Mouse (Mus musculus): ENCODE measurements around the gene Cbx1.

Cbx1 gene

GRCm38 (mm10) chr11:96788871-96789795 lies at the start of gene Cbx1:
Gene Cbx1 (plus strand): TSS chr11:96789127.
- DNase-seq, result peak; percentile 83

GRCm38 (mm10) chr11:96740796-96741195 lies 48.1 kb upstream of the Cbx1 start:
- DNase-seq, result no peak

- no peak for DNase-seq
Measured at GRCm38 (mm10) chr11:96741995-96742394, 46.9 kb upstream of the Cbx1 start.

GRCm38 (mm10) chr11:96743000-96743399 lies 45.9 kb upstream of the Cbx1 start:
- DNase-seq, result no peak

GRCm38 (mm10) chr11:96743891-96744290 lies 45.0 kb upstream of the Cbx1 start:
- no peak for DNase-seq

DNA sequence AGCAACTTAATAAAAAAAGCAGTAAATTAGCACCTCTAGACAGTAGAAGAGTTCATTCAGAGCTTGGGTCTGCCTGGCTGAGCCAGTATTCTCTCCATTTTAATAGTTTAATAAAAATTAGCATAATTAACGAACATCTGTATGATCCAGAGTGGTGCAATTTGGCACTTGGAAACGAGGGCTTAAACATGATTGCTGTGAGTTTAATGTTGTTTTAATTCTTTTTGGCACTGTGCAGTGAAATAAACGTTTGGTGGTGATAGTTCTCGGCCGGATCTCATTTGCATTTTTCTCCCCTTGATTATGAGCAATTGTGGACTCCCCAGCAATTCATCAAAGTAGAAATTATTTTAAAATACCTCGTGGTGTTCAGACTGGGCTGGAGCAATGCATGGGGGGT lies 42.3 kb upstream of the Cbx1 start:
- no peak for DNase-seq

DNA sequence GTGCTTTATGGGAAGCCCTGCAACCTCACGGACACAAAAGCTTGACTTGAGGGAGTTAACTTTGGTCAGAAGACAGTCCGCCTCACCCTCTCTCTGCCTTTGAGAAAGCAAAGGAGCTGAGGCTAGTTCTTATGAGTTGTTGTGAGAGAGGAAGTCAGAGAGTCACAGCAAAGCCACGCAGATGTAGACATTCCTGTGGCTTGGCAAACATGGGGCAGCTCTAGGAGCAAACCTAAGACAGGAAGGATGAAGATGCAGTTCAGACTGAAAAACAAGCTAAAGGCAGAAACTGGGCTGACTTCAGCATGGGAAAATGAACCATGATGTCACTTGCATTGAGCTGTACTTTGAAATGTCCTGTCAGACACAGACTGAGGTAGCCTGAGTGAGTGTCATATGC lies 41.4 kb upstream of the Cbx1 start:
- DNase-seq, result no peak

- no peak for DNase-seq
Measured at GRCm38 (mm10) chr11:96755298-96755697, 33.6 kb upstream of the Cbx1 start.

DNA sequence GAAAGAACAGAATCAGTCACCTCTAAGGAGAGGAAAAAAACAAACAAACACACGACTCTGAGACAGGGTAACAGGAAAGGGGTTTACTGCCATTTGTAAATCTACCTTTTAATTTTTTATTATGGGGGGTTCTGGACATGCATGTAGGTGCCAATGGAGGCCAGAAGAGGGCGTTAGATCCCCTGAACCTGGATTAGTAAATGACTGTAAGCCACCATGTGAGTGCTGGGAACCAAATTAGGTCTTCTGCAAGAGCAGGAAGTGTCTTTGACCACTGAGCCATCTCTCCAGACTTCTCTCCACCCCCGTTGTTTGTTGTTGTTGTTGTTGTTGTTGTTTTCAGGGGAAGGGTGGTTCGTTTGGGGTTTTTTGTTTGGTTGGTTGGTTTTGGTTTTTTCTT lies 31.5 kb upstream of the Cbx1 start:
- DNase-seq, result no peak

- no peak for DNase-seq
Measured at GRCm38 (mm10) chr11:96758402-96758801, 30.5 kb upstream of the Cbx1 start.

- peak; percentile 51 for DNase-seq
Measured at GRCm38 (mm10) chr11:96760042-96760441, 28.9 kb upstream of the Cbx1 start.

GRCm38 (mm10) chr11:96761984-96762383 lies 26.9 kb upstream of the Cbx1 start:
- no peak for DNase-seq

DNA sequence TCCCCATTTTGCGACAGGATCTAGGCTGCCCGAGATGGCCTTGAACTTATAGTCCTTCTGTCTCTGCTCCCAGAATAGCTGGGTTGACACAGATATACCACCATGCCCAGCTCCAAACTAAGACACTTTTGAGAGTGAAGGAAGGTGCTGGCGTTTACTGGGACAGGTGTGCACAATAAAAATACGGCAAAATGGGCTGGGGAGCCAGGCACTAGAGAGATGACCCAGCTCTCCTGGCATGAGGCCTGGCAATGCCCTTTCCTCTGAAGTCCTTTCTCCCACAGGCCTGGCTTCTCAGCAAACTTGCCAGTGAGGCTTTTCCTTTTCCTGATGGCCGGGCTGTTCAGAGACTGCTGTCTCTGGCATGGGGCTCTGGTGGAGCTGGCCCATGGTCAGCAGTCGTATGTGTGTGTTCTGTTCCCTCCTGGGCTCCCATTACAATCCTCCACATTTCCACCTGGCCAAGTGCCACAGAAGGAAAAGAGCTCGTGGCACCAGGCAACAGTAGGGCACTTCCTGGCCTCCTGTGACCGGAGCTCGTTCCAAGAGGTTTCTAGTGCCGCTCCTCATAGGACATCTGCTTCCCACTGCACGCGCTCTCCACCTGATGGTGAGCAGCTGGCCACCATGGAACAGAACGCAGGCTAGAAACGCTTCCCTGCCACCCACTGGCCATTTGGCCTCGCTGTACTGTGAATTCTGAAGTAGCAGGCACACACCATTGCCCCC lies 26.0 kb upstream of the Cbx1 start:
- DNase-seq, result peak; percentile 83

GRCm38 (mm10) chr11:96764511-96765350 lies 24.2 kb upstream of the Cbx1 start:
- DNase-seq, result no peak

- DNase-seq, result no peak
Measured at GRCm38 (mm10) chr11:96765645-96766044, 23.3 kb upstream of the Cbx1 start.

DNA sequence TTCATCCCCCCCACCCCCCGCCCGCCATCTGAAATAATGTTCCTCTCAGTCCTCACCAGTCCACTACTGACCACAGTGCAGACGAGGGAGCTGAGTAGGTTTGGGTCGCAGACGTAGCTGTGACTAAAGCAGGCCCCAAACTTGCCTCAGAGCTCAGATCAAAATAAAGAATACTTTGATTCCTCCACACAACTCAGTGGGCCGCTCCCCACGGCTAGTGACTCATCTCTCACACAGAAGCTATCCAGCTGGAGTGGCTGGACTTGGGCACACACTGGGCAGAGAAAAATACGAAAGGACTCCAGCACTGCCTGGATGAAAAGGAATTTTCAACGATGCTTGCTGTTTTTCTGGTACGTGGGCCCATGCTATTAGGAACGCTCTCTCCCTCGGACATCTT lies 22.4 kb upstream of the Cbx1 start:
- no peak for DNase-seq

- DNase-seq, result no peak
Measured at GRCm38 (mm10) chr11:96767096-96767495, 21.8 kb upstream of the Cbx1 start.

- no peak for DNase-seq
Measured at GRCm38 (mm10) chr11:96768240-96768639, 20.7 kb upstream of the Cbx1 start.

GRCm38 (mm10) chr11:96771274-96771975 lies 17.5 kb upstream of the Cbx1 start:
- no peak for DNase-seq

DNA sequence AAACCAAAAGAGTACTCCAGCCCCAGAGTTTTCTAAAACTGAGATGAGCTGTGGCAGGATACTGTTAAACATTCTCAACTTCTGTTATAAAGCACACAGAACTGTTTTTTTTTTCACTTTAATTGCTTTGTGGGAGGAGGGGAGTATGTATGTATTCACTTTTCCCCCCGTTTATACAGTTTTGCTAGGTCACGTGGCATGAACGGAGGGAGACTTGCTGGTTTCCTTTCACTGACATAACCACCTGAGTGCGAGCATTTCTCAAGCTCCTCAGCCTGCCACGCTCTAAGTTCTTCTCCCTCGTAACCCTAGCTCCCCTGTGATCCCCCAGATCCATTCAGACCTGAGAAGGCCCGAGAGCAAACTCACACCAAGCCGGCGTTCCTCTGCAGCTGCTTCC lies 16.5 kb upstream of the Cbx1 start:
- DNase-seq, result no peak

DNA sequence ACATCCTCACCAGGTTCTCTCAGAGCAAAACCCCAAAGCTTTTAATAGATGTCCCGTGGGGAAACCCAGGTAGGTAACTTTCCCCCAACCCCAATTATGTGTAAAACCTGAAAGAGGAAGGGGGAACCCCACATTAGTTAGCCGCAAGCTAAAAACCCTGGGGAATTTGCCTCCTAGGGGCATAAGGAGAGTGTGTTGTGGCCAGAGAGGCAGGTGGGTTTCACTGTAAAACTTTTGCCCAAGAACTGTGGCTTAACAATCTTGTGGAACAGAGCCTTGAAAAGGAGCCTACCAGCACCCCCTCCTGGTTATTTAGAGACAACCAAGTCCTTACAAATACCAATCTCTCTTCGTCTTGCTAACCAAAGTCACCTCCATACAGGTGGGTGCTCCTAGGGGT lies 14.4 kb upstream of the Cbx1 start:
- DNase-seq, result no peak

DNA sequence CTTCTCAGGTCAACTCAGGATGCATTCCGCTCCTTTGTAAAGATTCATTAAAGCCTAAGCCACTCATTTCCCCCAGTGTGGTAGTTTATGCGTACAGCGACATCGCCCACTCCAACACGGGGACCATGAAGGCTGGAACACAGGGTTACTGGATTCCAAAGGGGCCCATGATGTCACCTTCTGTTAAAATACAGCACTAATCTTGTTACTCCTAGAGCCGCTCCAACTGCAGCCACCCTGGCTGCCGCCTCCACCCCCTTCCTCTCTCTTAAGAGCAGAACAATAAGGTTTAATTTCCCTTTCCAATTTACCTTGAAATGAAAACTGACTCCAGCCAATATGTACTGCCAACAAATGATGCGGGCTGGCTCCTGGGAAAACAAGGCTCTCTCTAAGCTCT lies 13.9 kb upstream of the Cbx1 start:
- no peak for DNase-seq

DNA sequence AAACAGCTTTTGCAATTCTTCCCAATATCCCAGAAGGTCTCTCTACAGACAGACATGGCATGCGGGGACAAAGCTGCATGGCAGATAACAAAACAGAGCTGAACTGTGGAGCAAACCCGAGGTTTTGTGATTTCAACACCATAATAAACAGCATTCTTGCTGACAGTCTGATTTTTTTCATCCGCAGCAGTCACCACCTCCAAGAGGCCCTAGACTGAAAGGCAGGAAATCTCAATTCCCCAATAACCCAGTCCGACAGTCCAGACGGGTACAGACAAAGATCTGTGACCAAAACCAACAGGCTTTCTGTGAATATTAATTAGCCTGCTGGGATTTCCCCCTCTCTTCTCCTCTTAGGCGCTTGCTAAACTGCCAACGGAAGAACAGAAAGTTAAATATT lies 13.3 kb upstream of the Cbx1 start:
- no peak for DNase-seq

Data from cerebellum, adult 11 months (tissue).